Mouse (Mus musculus) liver, embryonic 14.5 days (tissue): ENCODE measurements around the gene Fzr1. TPM values are rescaled to one million over a fixed set of nuclear protein-coding genes. Genes with fewer than 3 reads are reported as not detected.

ENCODE experiments used
- ATAC-seq: fragments of 200-750 bp; cut with Nextera tagmentation; 2 replicates; pipeline ENCODE4 v1.8.0; 2017; ENCODE audit warnings: moderate number of reproducible peaks, mild to moderate bottlenecking, moderate library complexity; ENCODE audit not compliant: insufficient read depth
- DNase-seq, 3 experiments: peaks; one replicate each; pipeline ENCODE4 v3.0.0-alpha.2; 2012 to 2013; ENCODE audit warnings: low read depth in 3 of 3, low spot score in 3 of 3
- H3K27ac ChIP-seq: fragments of 300-500 bp; sonication (generic); 2 replicates; pipeline ENCODE4 v1.5.1; 2014; ENCODE audit warnings: moderate library complexity, mild to moderate bottlenecking, control low read depth, inconsistent platforms
- H3K27me3 ChIP-seq: fragments of 300-500 bp; sonication (generic); 2 replicates; pipeline ENCODE4 v1.6.1; 2014; ENCODE audit warnings: mild to moderate bottlenecking, low read length, moderate library complexity; ENCODE audit not compliant: control insufficient read depth, insufficient read depth
- H3K36me3 ChIP-seq: fragments of 300-500 bp; sonication (generic); replicated peaks from 2 replicates; pipeline ENCODE4 v1.6.1; 2014; ENCODE audit warnings: low read depth; ENCODE audit not compliant: control insufficient read depth, insufficient read depth
- H3K4me1 ChIP-seq, 2 experiments: fragments of 200-500 bp in 1 of 2; fragments of 300-500 bp in 1 of 2; sonication (generic) in 1 of 2; replicated peaks; 2 replicates each; pipeline ENCODE4 v1.6.1; 2012 to 2014; ENCODE audit warnings: antibody characterized with exemption in 1 of 2, inconsistent platforms in 1 of 2, low read length in 1 of 2; ENCODE audit not compliant: control insufficient read depth in 2 of 2, insufficient read depth in 2 of 2
- H3K4me2 ChIP-seq: fragments of 300-500 bp; sonication (generic); 2 replicates; pipeline ENCODE4 v1.6.1; 2014; ENCODE audit warnings: low read depth, mild to moderate bottlenecking, control low read depth, moderate library complexity
- H3K4me3 ChIP-seq, 2 experiments: fragments of 200-500 bp in 1 of 2; fragments of 300-500 bp in 1 of 2; sonication (generic) in 1 of 2; 2 replicates each; pipeline ENCODE4 v1.5.1; 2012 to 2014; ENCODE audit warnings: low read depth in 2 of 2, low read length in 2 of 2, mild to moderate bottlenecking in 2 of 2, control low read depth in 1 of 2, inconsistent platforms in 1 of 2, moderate library complexity in 1 of 2; ENCODE audit not compliant: insufficient read depth in 1 of 2
- H3K9ac ChIP-seq: fragments of 300-500 bp; sonication (generic); replicated peaks from 2 replicates; pipeline ENCODE4 v1.6.1; 2014; ENCODE audit warnings: mild to moderate bottlenecking, control low read depth, moderate library complexity
- H3K9me3 ChIP-seq: fragments of 300-500 bp; sonication (generic); 2 replicates; pipeline ENCODE4 v1.6.1; 2016; ENCODE audit warnings: low read length, mixed read lengths; ENCODE audit not compliant: control insufficient read depth
- CTCF ChIP-seq: IDR thresholded peaks from 2 replicates; pipeline ENCODE4 v1.5.1; 2016; ENCODE audit warnings: antibody characterized with exemption, low read depth, control low read depth
- EP300 ChIP-seq: IDR thresholded peaks from 2 replicates; pipeline ENCODE4 v1.6.1; 2016; ENCODE audit warnings: antibody characterized with exemption, low read depth
- WGBS: fragments of 180-500 bp; shearing (Covaris S2); extraction: QIAGEN DNeasy Blood & Tissue Kit; methylation state at CpG from one replicate; pipeline ENCODE4 v1.1.7; 2014; ENCODE audit not compliant: insufficient replicate concordance; 5-methylcytosine and 5-hydroxymethylcytosine counted together
- polyA plus RNA-seq, 2 experiments: library from polyadenylated mRNA; depleted of rRNA in 1 of 2; stranded (reverse) in 1 of 2; unstranded in 1 of 2; fragments of >200 nt; fragmentation: Nextera tagmentation in 1 of 2; extraction: Ambion mirVana in 1 of 2; gene quantifications; 2 replicates each; pipeline versions ENCODE4 v1.2.1 to v1.2.3; 2012 to 2014

Gene Fzr1
- polyA plus RNA-seq, 2 experiments, result 73.1 to 80.5 TPM

DNA sequence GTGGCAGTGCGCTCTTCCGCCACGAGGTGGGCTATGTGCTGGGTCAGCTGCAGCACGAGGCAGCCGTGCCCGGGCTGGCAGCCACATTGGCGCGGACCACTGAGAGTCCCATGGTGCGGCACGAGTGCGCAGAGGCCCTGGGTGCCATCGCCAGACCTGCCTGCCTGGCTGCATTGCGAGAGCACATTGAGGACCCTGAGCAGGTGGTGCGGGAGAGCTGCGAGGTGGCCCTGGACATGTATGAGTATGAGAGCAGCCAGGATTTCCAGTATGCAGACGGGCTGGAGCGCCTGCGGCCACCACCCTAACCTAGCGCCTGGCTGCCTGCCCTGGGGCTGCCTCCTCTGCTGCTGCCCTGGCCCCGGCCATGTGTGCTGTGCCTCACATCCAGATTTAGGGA lies 9.4 kb upstream of the Fzr1 start:
- H3K4me2 ChIP-seq, result no peak overlapping the region
- no peak for DNase-seq
- peaks cover 11% of the 10 kb centered on the region for H3K36me3 ChIP-seq
- H3K27me3 ChIP-seq, result no peaks in the 10 kb centered on the region
- WGBS, result 84% methylated on average over 20 of the region's 20 CpGs
- ATAC-seq, result no peak
- H3K4me1 ChIP-seq, result peaks cover 13% of the 10 kb centered on the region in 2 experiments
- no peak overlapping the region for H3K9ac ChIP-seq
- no peak overlapping the region for H3K27ac ChIP-seq
- no peak overlapping the region for H3K4me3 ChIP-seq
- no peaks in the 10 kb centered on the region for H3K9me3 ChIP-seq
- TF ChIP-seq CTCF, result no peak

DNA sequence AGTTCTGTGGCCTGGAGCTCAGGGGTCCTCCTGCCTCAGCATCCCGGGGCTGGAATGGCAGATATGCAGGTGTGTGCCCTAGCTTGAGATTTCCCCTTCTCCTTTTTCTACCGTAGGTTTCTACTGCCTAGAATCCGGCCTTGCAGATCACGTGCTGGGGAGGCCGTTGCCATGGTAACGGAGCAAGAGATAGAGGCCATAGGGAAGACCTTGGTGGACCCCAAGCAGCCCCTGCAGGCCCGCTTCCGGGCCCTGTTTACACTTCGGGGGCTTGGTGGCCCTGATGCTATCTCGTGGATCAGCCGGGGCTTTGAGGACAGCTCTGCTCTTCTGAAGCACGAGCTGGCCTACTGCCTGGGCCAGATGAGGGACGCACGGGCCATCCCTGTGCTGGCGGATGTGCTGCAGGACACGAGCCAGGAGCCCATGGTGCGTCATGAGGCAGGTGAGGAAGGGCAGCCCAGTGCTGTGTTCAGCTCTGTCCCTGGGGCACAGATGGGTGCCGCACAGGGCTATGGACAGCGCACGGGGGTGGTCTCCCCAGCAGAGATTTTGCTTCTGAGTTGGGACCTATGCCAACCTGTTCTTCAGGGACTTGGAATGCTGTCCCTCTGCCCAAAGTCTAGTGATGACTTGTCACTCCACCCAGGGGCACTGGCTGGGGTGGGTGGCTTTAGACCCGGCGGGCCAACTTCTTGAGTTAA lies 7.4 kb upstream of the Fzr1 start:
- peaks cover 30 to 32% of the 10 kb centered on the region in 2 experiments for H3K4me1 ChIP-seq
- H3K36me3 ChIP-seq, result peaks cover 11% of the 10 kb centered on the region
- no peaks in the 10 kb centered on the region for H3K27me3 ChIP-seq
- peak overlapping the region; percentile 87 to 98; a peak in 3 of 4 replicates for H3K4me3 ChIP-seq
- peak overlapping the region; percentile 92; the same call in 1 of the 2 replicates for H3K9ac ChIP-seq
- H3K27ac ChIP-seq, result no peak overlapping the region
- 62% methylated on average over 22 of the region's 22 CpGs for WGBS
- no peaks in the 10 kb centered on the region for H3K9me3 ChIP-seq
- TF ChIP-seq EP300, result no peak
- TF ChIP-seq CTCF, result no peak
- peak overlapping the region; percentile 93 for H3K4me2 ChIP-seq
- DNase-seq (no peak), ATAC-seq (no peak)

DNA sequence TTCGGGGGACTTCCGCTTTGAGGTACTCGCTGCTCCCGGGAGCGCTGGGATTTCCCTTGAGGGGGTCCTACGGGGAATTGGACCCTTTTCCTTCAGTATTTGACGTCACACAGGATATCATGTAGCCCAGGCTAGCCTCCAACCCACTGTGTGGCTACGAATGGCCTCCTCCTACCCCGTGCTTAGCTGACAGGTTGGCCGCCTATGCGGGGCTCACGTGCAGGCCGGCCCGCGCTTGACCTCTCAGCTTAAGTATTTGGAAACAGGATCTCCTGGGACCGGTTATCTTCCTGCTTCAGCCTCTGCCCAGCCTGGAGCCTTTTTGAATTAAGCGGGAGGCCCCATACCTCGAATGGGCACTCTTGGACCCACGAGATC lies 6.3 kb upstream of the Fzr1 start:
- no peak; the same call in 1 of the 2 replicates for ATAC-seq
- no peak for DNase-seq
- Histone ChIP-seq H3K9me3 (no peaks in the 10 kb centered on the region), H3K4me2 (peak overlapping the region; percentile 93), H3K4me3 (peak overlapping the region; percentile 87 to 98), H3K36me3 (peaks cover 11% of the 10 kb centered on the region), H3K27me3 (no peaks in the 10 kb centered on the region), H3K27ac (peak overlapping the region; percentile 97), H3K4me1 (peaks cover 42 to 44% of the 10 kb centered on the region in 2 experiments), H3K9ac (peak overlapping the region; percentile 92)
- under 1% methylated on average over 19 of the region's 19 CpGs for WGBS
- TF ChIP-seq EP300 (no peak), CTCF (no peak)

DNA sequence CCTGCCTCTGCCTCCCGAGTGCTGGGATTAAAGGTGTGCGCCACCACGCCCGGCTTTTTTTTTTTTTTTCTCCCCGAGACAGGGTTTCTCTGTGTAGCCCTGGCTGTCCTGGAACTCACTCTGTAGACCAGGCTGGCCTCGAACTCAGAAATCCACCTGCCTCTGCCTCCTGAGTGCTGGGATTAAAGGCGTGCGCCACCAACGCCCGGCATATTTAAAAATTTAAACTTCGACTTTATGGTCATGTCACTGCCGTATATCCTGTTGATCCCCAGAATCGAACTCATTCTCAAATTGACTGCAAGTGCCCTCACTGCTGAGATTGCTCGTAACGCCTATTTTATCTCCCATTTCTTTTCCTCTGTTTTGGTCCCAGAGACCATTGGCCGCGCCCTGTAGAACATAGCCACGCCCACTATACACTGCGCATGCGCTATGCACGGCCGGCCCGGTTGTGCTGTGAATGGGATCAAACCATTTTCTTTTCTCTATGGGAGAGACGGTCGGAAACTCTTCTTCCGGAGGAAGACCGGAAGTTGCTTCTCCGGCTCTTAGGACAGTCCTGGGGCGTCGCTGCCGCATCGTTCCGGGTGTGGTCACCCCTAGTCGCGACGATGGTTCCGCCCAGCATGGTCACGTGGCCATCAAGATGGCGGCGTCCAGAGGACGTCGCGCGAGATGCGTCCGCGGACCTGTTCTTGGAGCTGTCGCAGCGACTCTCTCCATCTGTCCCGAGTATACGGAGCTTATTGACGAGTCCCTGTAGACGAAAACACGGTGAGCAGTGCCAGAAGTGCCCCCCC lies 5.7 kb upstream of the Fzr1 start, which contains the start of the genes Dohh and Gm48551:
Gene Dohh (plus strand): TSS at position 627 of the 803 bp plus-strand sequence.
Gene Gm48551 (plus strand): TSS at position 665 of the 803 bp plus-strand sequence.
- DNase-seq (peak; percentile 98), ATAC-seq (peak; percentile 78)
- Histone ChIP-seq H3K9ac (peak within 1 kb of the TSS; percentile 92), H3K9me3 (no peaks in the 10 kb centered on the region), H3K4me3 (peak within 1 kb of the TSS; percentile 87 to 98), H3K27me3 (no peaks in the 10 kb centered on the region), H3K4me2 (peak within 1 kb of the TSS; percentile 93), H3K27ac (peak within 1 kb of the TSS; percentile 97), H3K36me3 (peaks cover 11% of the 10 kb centered on the region), H3K4me1 (peaks cover 47 to 50% of the 10 kb centered on the region in 2 experiments)
- WGBS, result 4% methylated on average over 50 of the region's 54 CpGs
- peak; percentile 20; the same call in 1 of the 2 replicates for TF ChIP-seq CTCF
- TF ChIP-seq EP300, result no peak

DNA sequence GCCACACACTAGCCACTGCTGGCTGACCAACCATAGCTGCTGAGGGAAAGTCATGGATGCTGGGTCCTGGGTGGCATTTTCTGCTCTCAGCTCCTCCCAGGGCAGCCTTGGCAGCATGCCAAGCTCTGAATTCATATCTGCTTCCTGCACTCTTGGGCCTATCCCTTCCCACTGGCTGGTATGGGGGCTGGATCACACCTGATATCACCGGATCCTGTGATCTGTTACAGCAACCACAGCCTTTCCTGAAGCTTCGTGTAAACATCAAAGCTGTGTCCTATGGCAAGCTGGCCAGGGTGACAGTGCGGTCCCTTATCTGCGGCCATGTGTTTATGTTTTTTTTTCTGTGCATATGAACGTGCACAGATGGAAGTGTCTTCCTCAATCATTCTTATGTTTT lies 3.7 kb upstream of the Fzr1 start:
- no peak for TF ChIP-seq CTCF
- TF ChIP-seq EP300, result no peak
- Histone ChIP-seq H3K9me3 (no peaks in the 10 kb centered on the region), H3K4me3 (peak overlapping the region in 1 of 2 experiments; percentile 5; a peak in 1 of 4 replicates), H3K9ac (peak overlapping the region; percentile 72), H3K4me2 (peak overlapping the region; percentile 50), H3K27me3 (no peaks in the 10 kb centered on the region), H3K36me3 (peaks cover 6% of the 10 kb centered on the region), H3K4me1 (peaks cover 52 to 55% of the 10 kb centered on the region in 2 experiments), H3K27ac (peak overlapping the region; percentile 97)
- peak; percentile 97 to 99 (median 97) for DNase-seq
- WGBS, result 9% methylated on average over 5 of the region's 5 CpGs
- ATAC-seq, result peak; percentile 73
